Mouse (Mus musculus) hindbrain, postnatal 0 days (tissue): Measurements from ENCODE around the gene Slc43a2. TPM values are rescaled to one million over a fixed set of nuclear protein-coding genes. Genes with fewer than 3 reads are reported as not detected.

Experiments
- ATAC-seq: fragments of 200-750 bp; cut with Nextera tagmentation; 2 replicates; pipeline ENCODE4 v1.8.0; 2017; ENCODE audit warnings: mild to moderate bottlenecking, moderate TSS enrichment, moderate library complexity
- DNase-seq: peaks from one replicate; pipeline ENCODE4 v3.0.0-alpha.2; 2015; ENCODE audit warnings: low spot score
- H3K27ac ChIP-seq: fragments of 300-500 bp; sonication (generic); 2 replicates; pipeline ENCODE4 v1.5.1; 2014; ENCODE audit warnings: mild to moderate bottlenecking
- H3K27me3 ChIP-seq: fragments of 300-500 bp; sonication (generic); 2 replicates; pipeline ENCODE4 v1.6.1; 2014; ENCODE audit warnings: low read length, mixed read lengths; ENCODE audit not compliant: insufficient read depth
- H3K36me3 ChIP-seq: fragments of 300-500 bp; sonication (generic); 2 replicates; pipeline ENCODE4 v1.6.1; 2014; ENCODE audit warnings: low read length, mixed read lengths; ENCODE audit not compliant: insufficient read depth
- H3K4me1 ChIP-seq: fragments of 300-500 bp; sonication (generic); 2 replicates; pipeline ENCODE4 v1.6.1; 2014; ENCODE audit warnings: antibody characterized with exemption, low read length, mixed read lengths; ENCODE audit not compliant: insufficient read depth
- H3K4me2 ChIP-seq: fragments of 300-500 bp; sonication (generic); 2 replicates; pipeline ENCODE4 v1.6.1; 2014; ENCODE audit warnings: low read depth, mild to moderate bottlenecking, low read length, moderate library complexity, mixed read lengths
- H3K4me3 ChIP-seq: fragments of 300-500 bp; sonication (generic); 2 replicates; pipeline ENCODE4 v1.5.1; 2014; ENCODE audit warnings: low read length
- H3K9ac ChIP-seq: fragments of 300-500 bp; sonication (generic); replicated peaks from 2 replicates; pipeline ENCODE4 v1.6.1; 2014; ENCODE audit warnings: mild to moderate bottlenecking, low read length, moderate library complexity, mixed read lengths
- H3K9me3 ChIP-seq: fragments of 300-500 bp; sonication (generic); 2 replicates; pipeline ENCODE4 v1.6.1; 2016; ENCODE audit warnings: low read length, mixed read lengths
- CTCF ChIP-seq: IDR thresholded peaks from 2 replicates; pipeline ENCODE4 v1.5.1; 2016; ENCODE audit warnings: antibody characterized with exemption, control low read depth, low read depth
- WGBS: fragments of 180-500 bp; shearing (Covaris S2); extraction: QIAGEN DNeasy Blood & Tissue Kit; methylation state at CpG from one replicate; pipeline ENCODE4 v1.1.7; 2014; 5-methylcytosine and 5-hydroxymethylcytosine counted together
- polyA plus RNA-seq: library from polyadenylated mRNA; unstranded; fragments of >200 nt; fragmentation: Nextera tagmentation; extraction: Ambion mirVana; gene quantifications from 2 replicates; pipeline ENCODE4 v1.2.1, GENCODE M21; 2015
- total RNA-seq: library from RNA; depleted of rRNA; stranded (reverse); fragments of >200 nt; gene quantifications from 2 replicates; pipeline ENCODE4 v1.2.3, GENCODE M21; 2014

Gene Slc43a2
- total and polyA plus RNA-seq, 2 experiments from 2014 or later = 17.8 to 31.3 TPM

DNA sequence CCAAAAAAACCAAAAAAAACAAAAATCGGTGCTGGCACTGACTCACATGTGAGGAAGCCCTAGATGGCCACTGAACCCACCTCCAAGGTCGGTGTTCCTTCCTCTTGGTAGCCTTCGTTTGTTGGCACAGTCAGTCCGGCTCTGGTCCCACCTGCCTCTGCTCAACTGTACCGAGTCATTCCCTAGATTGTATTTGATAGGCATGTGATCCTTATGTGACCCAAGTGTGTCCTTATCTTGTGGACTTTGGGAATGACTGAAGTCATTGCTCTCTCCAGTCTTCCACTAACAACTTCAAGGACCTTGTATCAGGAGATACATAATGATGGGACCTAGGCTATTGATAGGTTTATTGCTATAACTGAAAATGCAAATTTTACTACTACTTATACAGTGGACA is 73.3 kb downstream of the Slc43a2 start:
- H3K4me3 ChIP-seq = no peak overlapping the region
- H3K9ac ChIP-seq = no peak overlapping the region
- TF ChIP-seq CTCF = no peak
- DNase-seq (no peak), ATAC-seq (no peak)
- H3K4me2 ChIP-seq = no peak overlapping the region
- no peaks in the 10 kb centered on the region for H3K27me3 ChIP-seq
- no peak overlapping the region for H3K27ac ChIP-seq
- 93% methylated on average over 5 of the region's 5 CpGs for WGBS
- H3K36me3 ChIP-seq = peaks cover 69% of the 10 kb centered on the region
- H3K9me3 ChIP-seq = no peaks in the 10 kb centered on the region
- H3K4me1 ChIP-seq = no peaks in the 10 kb centered on the region

DNA sequence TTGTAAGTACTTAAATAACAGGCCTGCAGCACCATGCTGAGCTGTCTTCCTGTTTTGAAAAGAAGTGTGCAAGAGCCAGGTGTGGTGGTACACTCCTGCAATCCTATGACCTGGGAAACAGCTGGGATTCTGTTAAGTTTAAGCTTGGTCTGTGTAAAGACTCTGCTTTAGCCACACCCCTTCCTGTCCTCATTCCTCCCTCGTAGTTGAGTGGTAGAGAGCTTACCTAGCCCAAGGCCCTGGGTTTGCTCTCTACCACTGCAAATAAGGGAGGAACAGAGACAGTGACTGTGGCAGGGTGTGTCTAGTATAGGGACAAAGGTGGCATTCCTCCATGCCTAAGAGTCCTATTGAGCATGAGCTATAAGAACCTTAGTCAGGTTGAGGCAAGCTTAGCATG is 73.8 kb downstream of the Slc43a2 start:
- peaks cover 71% of the 10 kb centered on the region for H3K36me3 ChIP-seq
- no peak overlapping the region for H3K4me2 ChIP-seq
- ATAC-seq (no peak), DNase-seq (no peak)
- H3K4me1 ChIP-seq = no peaks in the 10 kb centered on the region
- WGBS = 71% methylated on average over 1 of the region's 1 CpGs
- no peak overlapping the region for H3K4me3 ChIP-seq
- no peak overlapping the region for H3K27ac ChIP-seq
- no peaks in the 10 kb centered on the region for H3K27me3 ChIP-seq
- H3K9me3 ChIP-seq = no peaks in the 10 kb centered on the region
- TF ChIP-seq CTCF = no peak
- no peak overlapping the region for H3K9ac ChIP-seq

DNA sequence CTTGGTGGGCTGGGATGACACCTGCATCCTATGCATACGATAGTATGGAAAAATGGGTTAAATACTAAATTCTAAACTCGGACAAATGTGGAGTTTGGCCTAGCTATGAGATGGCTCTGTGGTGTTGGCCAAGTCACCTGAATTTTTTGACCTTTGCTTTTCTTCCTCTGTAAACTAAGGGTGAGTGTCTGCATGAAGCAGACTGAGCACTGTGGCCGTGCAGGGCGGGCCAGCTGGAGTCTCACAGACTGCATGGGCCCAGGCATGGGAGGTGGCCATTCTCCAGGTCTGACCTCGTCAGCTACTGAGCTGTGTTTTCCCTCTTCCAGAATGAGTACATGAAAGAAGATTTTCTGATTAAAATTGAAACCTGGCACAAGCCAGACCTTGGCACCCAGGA is 77.3 kb downstream of the Slc43a2 start:
- Histone ChIP-seq H3K9ac (no peak overlapping the region), H3K27me3 (no peaks in the 10 kb centered on the region), H3K4me3 (no peak overlapping the region), H3K36me3 (peaks cover 52% of the 10 kb centered on the region), H3K9me3 (no peaks in the 10 kb centered on the region), H3K4me1 (no peaks in the 10 kb centered on the region), H3K4me2 (no peak overlapping the region), H3K27ac (no peak overlapping the region)
- DNase-seq (no peak), ATAC-seq (no peak)
- TF ChIP-seq CTCF = no peak
- WGBS = 89% methylated on average over 5 of the region's 5 CpGs

DNA sequence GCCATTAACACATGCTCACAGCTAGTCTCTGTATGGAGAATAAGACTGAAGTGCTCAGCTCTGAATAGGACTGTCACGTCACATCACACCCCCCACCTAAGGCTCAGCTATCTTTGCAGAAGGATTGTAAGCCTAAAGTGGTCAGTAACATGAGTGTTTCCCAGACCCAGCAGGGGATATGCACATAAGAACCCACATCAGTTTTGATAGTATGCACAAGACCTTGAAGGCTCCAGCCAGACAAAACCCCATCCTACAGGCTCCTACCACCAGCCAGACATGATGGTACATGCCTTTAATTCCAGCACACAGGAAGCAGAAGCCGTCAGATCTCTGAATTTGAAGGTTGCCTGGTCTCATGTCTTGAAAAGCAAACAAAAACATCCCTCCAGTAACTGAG is 78.5 kb downstream of the Slc43a2 start:
- Histone ChIP-seq H3K4me2 (no peak overlapping the region), H3K9me3 (no peaks in the 10 kb centered on the region), H3K4me1 (no peaks in the 10 kb centered on the region), H3K36me3 (peaks cover 44% of the 10 kb centered on the region), H3K4me3 (no peak overlapping the region), H3K27ac (no peak overlapping the region), H3K27me3 (no peaks in the 10 kb centered on the region), H3K9ac (no peak overlapping the region)
- ATAC-seq (no peak), DNase-seq (no peak)
- TF ChIP-seq CTCF = no peak
- 78% methylated on average over 2 of the region's 2 CpGs for WGBS

DNA sequence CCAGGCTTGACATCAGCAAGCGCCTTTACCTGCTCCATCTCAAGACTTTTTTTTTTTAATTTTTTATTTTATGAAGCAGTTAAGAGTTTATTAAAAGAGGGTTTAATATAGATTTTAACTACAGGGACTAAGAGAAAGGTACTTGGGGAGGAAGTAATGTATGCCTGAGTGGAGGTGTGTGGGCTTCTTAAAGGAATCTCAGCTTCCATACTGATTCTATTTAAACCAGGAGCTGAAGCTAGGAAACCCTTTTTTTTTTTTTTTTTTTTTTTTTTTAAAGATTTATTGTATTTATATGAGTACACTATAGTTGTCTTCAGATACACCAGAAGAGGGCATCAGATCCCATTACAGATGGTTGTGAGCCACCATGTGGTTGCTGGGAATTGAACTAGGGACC is 83.3 kb downstream of the Slc43a2 start:
- WGBS = 100% methylated on average over 1 of the region's 1 CpGs
- Histone ChIP-seq H3K4me1 (no peaks in the 10 kb centered on the region), H3K4me2 (no peak overlapping the region), H3K9me3 (no peaks in the 10 kb centered on the region), H3K27me3 (no peaks in the 10 kb centered on the region), H3K4me3 (no peak overlapping the region), H3K9ac (no peak overlapping the region), H3K27ac (no peak overlapping the region), H3K36me3 (peaks cover 28% of the 10 kb centered on the region)
- DNase-seq (no peak), ATAC-seq (no peak)
- TF ChIP-seq CTCF = no peak

DNA sequence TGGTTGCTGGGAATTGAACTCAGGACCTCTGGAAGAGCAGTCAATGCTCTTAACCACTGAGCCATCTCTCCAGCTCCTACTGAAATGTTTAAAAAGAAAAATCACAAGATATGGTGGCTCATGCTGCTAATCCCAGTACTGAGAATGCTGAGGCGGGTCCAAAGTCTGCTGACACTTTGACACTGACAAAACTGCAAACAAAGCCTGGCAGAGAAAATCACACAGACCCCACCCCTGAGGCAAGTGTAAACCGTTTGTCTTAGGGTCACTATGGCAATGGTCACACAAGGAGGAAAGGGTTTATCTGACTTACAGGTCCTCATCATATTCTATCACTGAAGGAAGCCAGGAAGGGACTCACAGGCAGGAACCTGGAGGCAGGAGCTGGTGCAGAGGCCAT is 84.1 kb downstream of the Slc43a2 start:
- H3K4me1 ChIP-seq = no peaks in the 10 kb centered on the region
- no peak overlapping the region for H3K27ac ChIP-seq
- TF ChIP-seq CTCF = no peak
- H3K36me3 ChIP-seq = peaks cover 27% of the 10 kb centered on the region
- H3K9me3 ChIP-seq = no peaks in the 10 kb centered on the region
- no peak overlapping the region for H3K9ac ChIP-seq
- ATAC-seq (no peak), DNase-seq (no peak)
- no peak overlapping the region for H3K4me2 ChIP-seq
- H3K27me3 ChIP-seq = no peaks in the 10 kb centered on the region
- no peak overlapping the region for H3K4me3 ChIP-seq
- 92% methylated on average over 2 of the region's 2 CpGs for WGBS

DNA sequence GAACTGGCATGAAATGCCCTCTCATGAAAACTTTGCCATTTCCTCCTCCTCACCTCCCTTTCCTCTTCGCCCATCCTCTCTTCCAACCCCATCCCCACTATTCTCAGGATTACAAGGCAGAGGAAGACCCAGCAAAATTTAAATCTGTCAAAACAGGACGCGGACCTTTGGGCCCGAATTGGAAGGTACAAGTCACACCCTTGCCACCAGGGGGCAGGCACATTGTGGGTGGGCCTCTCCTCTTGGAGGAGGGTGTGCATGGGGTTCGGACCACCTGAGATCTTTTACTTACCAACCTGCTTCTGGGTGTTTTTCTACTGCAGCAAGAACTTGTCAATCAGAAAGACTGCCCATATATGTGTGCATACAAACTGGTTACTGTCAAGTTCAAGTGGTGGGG is 87.6 kb downstream of the Slc43a2 start:
- peak; percentile 52 for TF ChIP-seq CTCF
- Histone ChIP-seq H3K4me1 (no peaks in the 10 kb centered on the region), H3K27ac (no peak overlapping the region), H3K4me2 (no peak overlapping the region), H3K27me3 (no peaks in the 10 kb centered on the region), H3K9ac (no peak overlapping the region), H3K36me3 (peaks cover 40% of the 10 kb centered on the region), H3K4me3 (no peak overlapping the region), H3K9me3 (no peaks in the 10 kb centered on the region)
- no peak for DNase-seq
- no peak for ATAC-seq
- 83% methylated on average over 5 of the region's 5 CpGs for WGBS
